Mouse (Mus musculus): ENCODE results near the gene Abcc8.

GRCm38 (mm10) chr7:46103771-46104170 lies 76.1 kb downstream of the Abcc8 start:
- no peak for TF ChIP-seq POLR2A (IDR thresholded peaks at IDR 0.05; ENCODE audit: insufficient read depth, low read depth, low read length)
- TF ChIP-seq CTCF (IDR thresholded peaks at IDR 0.05; ENCODE audit: insufficient read depth, low read depth, low read length): no peak

Measured in olfactory bulb, adult 2 months (tissue).